Mouse (Mus musculus): ENCODE results near the gene Lgals3bp.

GRCm38 (mm10) chr11:118346395-118347096 is 55.3 kb downstream of the Lgals3bp start:
- TF ChIP-seq CTCF (IDR thresholded peaks at IDR 0.05; ENCODE audit: extremely low read depth, insufficient read depth, insufficient read length, insufficient replicate concordance) (no peak), POLR2A (IDR thresholded peaks at IDR 0.05; ENCODE audit: low read depth, low read length) (no peak)
